ENCODE assay signal across 8 mouse cellular contexts in the genomic region with DNA sequence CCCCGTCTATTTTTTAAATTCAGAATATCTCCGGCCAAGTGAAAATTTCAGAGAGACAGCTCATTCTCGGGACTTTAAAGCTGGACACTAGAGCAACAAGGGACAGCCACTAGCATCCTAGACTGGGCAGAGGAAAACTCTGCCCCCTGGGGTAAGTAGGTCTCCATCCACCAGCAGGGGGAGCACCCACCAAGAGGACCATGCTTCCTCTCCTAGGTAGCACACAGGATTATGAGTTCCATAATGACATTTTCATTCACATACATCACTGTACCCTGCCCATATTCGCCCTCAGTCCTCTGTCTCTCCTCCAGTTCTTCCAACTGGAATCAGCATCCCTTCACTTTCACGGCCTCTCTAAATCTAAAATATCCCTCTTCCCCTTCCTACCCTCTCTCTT. TPM values are rescaled to one million over a fixed set of nuclear protein-coding genes. Genes with fewer than 3 reads are reported as not detected.
DNase-seq lines count a peak whose midpoint lies in the region.

No protein-coding gene starts in this region.

- no peaks in the 10 kb centered on the region for H3K4me1 ChIP-seq in hindbrain, embryonic 10.5 days (replicated peaks)

- 82% methylated on average over 5 of the region's 5 CpGs for WGBS in hindbrain, embryonic 10.5 days

- H3K4me3 ChIP-seq in hindbrain, embryonic 10.5 days: no peak overlapping the region

- no peak overlapping the region for H3K27ac ChIP-seq in hindbrain, embryonic 10.5 days

- peak; percentile 87 for DNase-seq in heart, adult 11 months
- DNase-seq in heart, adult 9 months (ENCODE audit: low spot score in 2 of 2): no peak
- DNase-seq in spleen, adult 18-20 months: peak; percentile 17 to 66
- no peak for DNase-seq in spleen, adult 12 weeks (ENCODE audit: low spot score)
- peak; percentile 28 to 47 for DNase-seq in adrenal gland, postnatal 4 days (ENCODE audit: low spot score in 2 of 2)
- peak; percentile 45 for DNase-seq in kidney, postnatal 14 days
- DNase-seq in retina, postnatal 1 day: peak; percentile 46
- DNase-seq in hindbrain, embryonic 10.5 days (ENCODE audit: low spot score): no peak

- H3K9me3 ChIP-seq in hindbrain, embryonic 10.5 days: no peaks in the 10 kb centered on the region

- no peaks in the 10 kb centered on the region for H3K36me3 ChIP-seq in hindbrain, embryonic 10.5 days

- H3K27me3 ChIP-seq in hindbrain, embryonic 10.5 days (ENCODE audit: insufficient read depth, poor library complexity, severe bottlenecking): no peaks in the 10 kb centered on the region

RNA-seq across cellular contexts. Expression of gene Dcp1b, which starts 45.4 kb away (rescaled TPM):
- total RNA-seq in adrenal gland, postnatal 4 days (2021): 10 to 100 TPM; 17.8 to 21.3 TPM
- polyA plus RNA-seq in hindbrain, embryonic 10.5 days (2016; fragmentation: Nextera tagmentation; extraction: Ambion mirVana): 10.0 and 11.1 TPM in 2 replicates

Comparison
In these comparisons a context has a peak if more than half of its experiments do, and no peak if none do; other contexts are left out.
1. DNase-seq: peak in heart, adult 11 months (single experiment), spleen, adult 18-20 months (2 of 2), adrenal gland, postnatal 4 days (2 of 2), kidney, postnatal 14 days (single experiment) and retina, postnatal 1 day (single experiment); none in heart, adult 9 months (0 of 2), spleen, adult 12 weeks (single experiment) and hindbrain, embryonic 10.5 days (single experiment).